Mouse (Mus musculus) embryo, embryonic 9.5 days (tissue): ENCODE data around the gene Ear2.
"Not testable (repeated sequence)": the region's sequence is repeated elsewhere in the genome, so short reads cannot be mapped to it uniquely, and the experiment has no call there.

Experiments used
- DNase-seq: peaks from one replicate; pipeline ENCODE4 v3.0.0-alpha.2; 2017; ENCODE audit errors: extremely low spot score

Gene Ear2

GRCm38 (mm10) chr14:44102354-44102753 is at the start of gene Ear2:
Gene Ear2, plus strand, starts transcription at chr14:44102654.
- DNase-seq = not testable (repeated sequence)

GRCm38 (mm10) chr14:44067879-44068278 is 34.6 kb upstream of the Ear2 start:
- peak; percentile 20 for DNase-seq

GRCm38 (mm10) chr14:44070595-44070994 is 31.9 kb upstream of the Ear2 start:
- not testable (repeated sequence) for DNase-seq

- DNase-seq = not testable (repeated sequence)
Observed at GRCm38 (mm10) chr14:44077785-44078341, 24.6 kb upstream of the Ear2 start.

- not testable (repeated sequence) for DNase-seq
Observed at GRCm38 (mm10) chr14:44086588-44086987, 15.9 kb upstream of the Ear2 start.

GRCm38 (mm10) chr14:44087535-44087934 is 14.9 kb upstream of the Ear2 start:
- not testable (repeated sequence) for DNase-seq

- DNase-seq = not testable (repeated sequence)
Observed at GRCm38 (mm10) chr14:44091524-44091923, 10.9 kb upstream of the Ear2 start.

GRCm38 (mm10) chr14:44094445-44094844 is 8.0 kb upstream of the Ear2 start:
- not testable (repeated sequence) for DNase-seq

GRCm38 (mm10) chr14:44100030-44100429 is 2.4 kb upstream of the Ear2 start:
- not testable (repeated sequence) for DNase-seq

- DNase-seq = no peak
Observed at GRCm38 (mm10) chr14:44110981-44111380, 8.5 kb downstream of the Ear2 start.

GRCm38 (mm10) chr14:44123551-44123950 is 21.1 kb downstream of the Ear2 start, which contains the start of gene Gm3327:
Gene Gm3327, plus strand, starts transcription at chr14:44123851.
- not testable (repeated sequence) for DNase-seq
